Mouse (Mus musculus): ENCODE measurements around the gene Trim72.
"Not testable (repeated sequence)": the region's sequence is repeated elsewhere in the genome, so short reads cannot be mapped to it uniquely, and the experiment has no call there.

Gene Trim72

GRCm38 (mm10) chr7:128009715-128010340, 6.1 kb downstream of the Trim72 start:
- DNase-seq (ENCODE audit: low spot score): no peak

GRCm38 (mm10) chr7:128012136-128012780, 8.5 kb downstream of the Trim72 start:
- DNase-seq (ENCODE audit: low spot score): no peak

GRCm38 (mm10) chr7:128013116-128013515, 9.4 kb downstream of the Trim72 start:
- no peak for DNase-seq (ENCODE audit: low spot score)

- not testable (repeated sequence) for DNase-seq (ENCODE audit: low spot score)
Measured at GRCm38 (mm10) chr7:128016134-128016533, 12.4 kb downstream of the Trim72 start.

GRCm38 (mm10) chr7:128016650-128017049, 12.9 kb downstream of the Trim72 start:
- no peak for DNase-seq (ENCODE audit: low spot score)

GRCm38 (mm10) chr7:128018275-128018674, 14.5 kb downstream of the Trim72 start:
- DNase-seq (ENCODE audit: low spot score): no peak

- no peak for DNase-seq (ENCODE audit: low spot score)
Measured at GRCm38 (mm10) chr7:128019187-128019586, 15.4 kb downstream of the Trim72 start.

GRCm38 (mm10) chr7:128022974-128023373, 19.2 kb downstream of the Trim72 start:
- no peak for DNase-seq (ENCODE audit: low spot score)

- no peak for DNase-seq (ENCODE audit: low spot score)
Measured at GRCm38 (mm10) chr7:128023565-128023964, 19.8 kb downstream of the Trim72 start.

GRCm38 (mm10) chr7:128024364-128024763, 20.6 kb downstream of the Trim72 start:
- DNase-seq (ENCODE audit: low spot score): no peak

- DNase-seq (ENCODE audit: low spot score): no peak
Measured at GRCm38 (mm10) chr7:128024932-128025331, 21.2 kb downstream of the Trim72 start.

- DNase-seq (ENCODE audit: low spot score): no peak
Measured at GRCm38 (mm10) chr7:128025381-128025780, 21.6 kb downstream of the Trim72 start.

GRCm38 (mm10) chr7:128031403-128031976, 27.7 kb downstream of the Trim72 start:
- no peak for DNase-seq (ENCODE audit: low spot score)

- DNase-seq (ENCODE audit: low spot score): no peak
Measured at GRCm38 (mm10) chr7:128032290-128032988, 28.7 kb downstream of the Trim72 start.

- DNase-seq (ENCODE audit: low spot score): no peak
Measured at GRCm38 (mm10) chr7:128032989-128033293, 29.2 kb downstream of the Trim72 start.

GRCm38 (mm10) chr7:128033616-128034015, 29.9 kb downstream of the Trim72 start:
- no peak for DNase-seq (ENCODE audit: low spot score)

- DNase-seq (ENCODE audit: low spot score): not testable (repeated sequence)
Measured at GRCm38 (mm10) chr7:128042161-128042820, 38.5 kb downstream of the Trim72 start.

GRCm38 (mm10) chr7:128044142-128044785, 40.5 kb downstream of the Trim72 start:
- no peak for DNase-seq (ENCODE audit: low spot score)

GRCm38 (mm10) chr7:128045640-128046039, 41.9 kb downstream of the Trim72 start:
- DNase-seq (ENCODE audit: low spot score): no peak

GRCm38 (mm10) chr7:128048819-128049218, 45.1 kb downstream of the Trim72 start:
- DNase-seq (ENCODE audit: low spot score): no peak

- no peak for DNase-seq (ENCODE audit: low spot score)
Measured at GRCm38 (mm10) chr7:128049254-128049653, 45.5 kb downstream of the Trim72 start.

- no peak for DNase-seq (ENCODE audit: low spot score)
Measured at GRCm38 (mm10) chr7:128050739-128051138, 47.0 kb downstream of the Trim72 start.

Measured in left cerebral cortex, adult 11 months (tissue).